Mouse (Mus musculus): ENCODE data around the gene Marveld2.

- TF ChIP-seq GATA1 (IDR thresholded peaks at IDR 0.05; ENCODE audit: low read length) (no peak), TAL1 (IDR thresholded peaks at IDR 0.05; ENCODE audit: low read length) (no peak)
These were observed 21.8 kb downstream of the Marveld2 start for GRCm38 (mm10) chr13:100594838-100595551.

All from erythroblast, embryonic 14.5 days (primary cell).